Mouse (Mus musculus) brain, embryonic 14.5 days (tissue): ENCODE data around the gene Ncor2.

Experiments
- CTCF ChIP-seq: fragments of 200-500 bp; IDR thresholded peaks from 2 replicates; pipeline ENCODE4 v1.5.1; 2012; ENCODE audit warnings: inconsistent platforms, mild to moderate bottlenecking, moderate library complexity, borderline replicate concordance; ENCODE audit not compliant: insufficient read depth, insufficient read length; ENCODE audit errors: extremely low read depth
- POLR2A ChIP-seq: fragments of 200-500 bp; IDR thresholded peaks from 2 replicates; pipeline ENCODE4 v1.6.1; 2012; ENCODE audit warnings: mild to moderate bottlenecking, inconsistent platforms, borderline replicate concordance; ENCODE audit not compliant: poor library complexity, insufficient read depth, insufficient read length, severe bottlenecking; ENCODE audit errors: extremely low read depth

DNA sequence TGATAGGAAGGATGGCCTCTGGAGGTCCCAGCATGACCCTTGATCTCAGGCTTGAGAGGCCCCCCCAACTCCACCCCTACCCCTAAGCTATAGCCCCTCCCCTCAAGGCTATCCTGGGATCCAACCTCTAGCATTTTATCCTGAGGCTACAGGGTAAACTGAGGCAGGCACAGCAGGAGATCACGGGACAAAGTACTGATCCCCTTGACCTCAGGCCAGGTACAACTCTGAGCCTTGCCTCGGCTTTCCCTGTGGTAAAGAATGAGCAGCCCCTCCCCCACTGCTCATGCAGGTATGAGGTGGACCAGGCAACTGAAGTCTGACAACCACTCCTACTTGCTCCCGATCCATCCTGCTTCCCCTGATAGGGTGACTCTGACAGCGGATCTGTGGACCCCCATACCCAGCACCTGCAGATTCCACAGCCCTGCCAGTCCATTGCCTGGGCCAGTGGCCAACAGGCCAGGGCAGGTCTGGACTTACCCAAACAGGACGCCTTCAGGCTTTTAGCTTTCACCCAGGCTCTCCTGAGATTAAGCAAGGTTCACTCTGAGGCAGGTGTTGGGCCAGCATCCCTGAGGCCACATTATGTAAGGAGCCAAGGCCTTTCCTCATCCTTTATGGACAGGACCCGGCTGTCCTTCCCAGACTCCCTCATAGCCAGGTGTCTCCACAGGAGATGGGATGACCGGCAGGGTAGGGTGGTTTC is 11.2 kb upstream of the Ncor2 start:
- no peak for TF ChIP-seq POLR2A
- no peak for TF ChIP-seq CTCF
